ENCODE assay signal across 8 mouse cellular contexts in genomic region chr8:83567668-83568067, GRCm38 (mm10). TPM values are rescaled to one million over a fixed set of nuclear protein-coding genes. Genes with fewer than 3 reads are reported as not detected.
A peak's percentile ranks its signal among the peaks of the same experiment; 100 is the strongest.
DNase-seq lines count a peak whose midpoint lies in the region; ATAC-seq lines count a peak whose summit lies in the region.

No protein-coding gene starts in this region.

- peaks cover 16% of the 10 kb centered on the region for H3K4me1 ChIP-seq in limb, embryonic 10.5 days
- peaks cover 23% of the 10 kb centered on the region for H3K4me1 ChIP-seq in neural tube, embryonic 13.5 days (replicated peaks)

- no peak for ATAC-seq in cerebellum, adult (ENCODE audit: insufficient number of reproducible peaks, low FRiP score, low TSS enrichment)
- ATAC-seq in neural tube, embryonic 13.5 days (ENCODE audit: low read depth): no peak

- no peaks in the 10 kb centered on the region for H3K9me3 ChIP-seq in limb, embryonic 10.5 days (replicated peaks)
- no peaks in the 10 kb centered on the region for H3K9me3 ChIP-seq in neural tube, embryonic 13.5 days

- peaks cover 42% of the 10 kb centered on the region for H3K36me3 ChIP-seq in limb, embryonic 10.5 days
- H3K36me3 ChIP-seq in neural tube, embryonic 13.5 days: peaks cover 30% of the 10 kb centered on the region

- peak overlapping the region; percentile 81 for H3K9ac ChIP-seq in neural tube, embryonic 13.5 days

- H3K4me2 ChIP-seq in neural tube, embryonic 13.5 days: peak overlapping the region; percentile 96

- peak; percentile 11 for DNase-seq in cerebellum, adult 8-10 months
- DNase-seq in testis, postnatal 10 days (ENCODE audit: low spot score): peak; percentile 37
- DNase-seq in testis, postnatal 14 days (ENCODE audit: low spot score): no peak
- DNase-seq in limb, embryonic 10.5 days (ENCODE audit: low spot score): no peak
- no peak for DNase-seq in thymus, postnatal 0 days (ENCODE audit: low spot score)
- DNase-seq in left cerebral cortex, adult 11 months (ENCODE audit: low spot score): no peak

- H3K27me3 ChIP-seq in limb, embryonic 10.5 days (ENCODE audit: low read depth, poor library complexity, severe bottlenecking): no peaks in the 10 kb centered on the region
- H3K27me3 ChIP-seq in neural tube, embryonic 13.5 days: no peaks in the 10 kb centered on the region

- WGBS in limb, embryonic 10.5 days: 75% methylated on average over 3 of the region's 3 CpGs
- 62% methylated on average over 3 of the region's 3 CpGs for WGBS in neural tube, embryonic 13.5 days

- H3K27ac ChIP-seq in limb, embryonic 10.5 days: no peak overlapping the region
- no peak overlapping the region for H3K27ac ChIP-seq in neural tube, embryonic 13.5 days (replicated peaks)

- peak overlapping the region; percentile 86 for H3K4me3 ChIP-seq in limb, embryonic 10.5 days
- peak overlapping the region; percentile 66 for H3K4me3 ChIP-seq in neural tube, embryonic 13.5 days

RNA-seq across cellular contexts. Expression of gene Ndufb7, which starts 1.2 kb away (rescaled TPM):
- 316 and 317 TPM in 2 replicates for polyA plus RNA-seq in limb, embryonic 10.5 days (2016; fragmentation: Nextera tagmentation; extraction: Ambion mirVana)
- polyA plus RNA-seq in neural tube, embryonic 13.5 days (2015; fragmentation: Nextera tagmentation; extraction: Ambion mirVana): 354 and 397 TPM in 2 replicates
- 503 and 517 TPM in 2 replicates for polyA plus RNA-seq in thymus, postnatal 0 days (2015; fragmentation: Nextera tagmentation; extraction: Ambion mirVana)

RNA-seq across cellular contexts. Expression of gene Olfr370, which starts 32.1 kb away (rescaled TPM):
- polyA plus RNA-seq in limb, embryonic 10.5 days (2016; fragmentation: Nextera tagmentation; extraction: Ambion mirVana): not detected in 2 replicates
- 0.04 TPM in 1 of 2 replicates, not detected in the other for polyA plus RNA-seq in neural tube, embryonic 13.5 days (2015; fragmentation: Nextera tagmentation; extraction: Ambion mirVana)
- polyA plus RNA-seq in thymus, postnatal 0 days (2015; fragmentation: Nextera tagmentation; extraction: Ambion mirVana): not detected in 2 replicates

RNA-seq across cellular contexts. Expression of gene Tecr, which starts 40.1 kb away (rescaled TPM):
- polyA plus RNA-seq in limb, embryonic 10.5 days (2016; fragmentation: Nextera tagmentation; extraction: Ambion mirVana): 684 and 695 TPM in 2 replicates
- 1,063 and 1,130 TPM in 2 replicates for polyA plus RNA-seq in neural tube, embryonic 13.5 days (2015; fragmentation: Nextera tagmentation; extraction: Ambion mirVana)
- polyA plus RNA-seq in thymus, postnatal 0 days (2015; fragmentation: Nextera tagmentation; extraction: Ambion mirVana): 315 and 341 TPM in 2 replicates

RNA-seq across cellular contexts. Expression of gene Dnajb1, which starts 40.3 kb away (rescaled TPM):
- 78.0 and 89.8 TPM in 2 replicates for polyA plus RNA-seq in limb, embryonic 10.5 days (2016; fragmentation: Nextera tagmentation; extraction: Ambion mirVana)
- polyA plus RNA-seq in neural tube, embryonic 13.5 days (2015; fragmentation: Nextera tagmentation; extraction: Ambion mirVana): 54.3 and 54.4 TPM in 2 replicates
- 71.2 and 92.9 TPM in 2 replicates for polyA plus RNA-seq in thymus, postnatal 0 days (2015; fragmentation: Nextera tagmentation; extraction: Ambion mirVana)

Comparison
In these comparisons a context has a peak if more than half of its experiments do, and no peak if none do; other contexts are left out.
1. DNase-seq: peak in cerebellum, adult 8-10 months (single experiment) and testis, postnatal 10 days (single experiment); none in testis, postnatal 14 days (single experiment), limb, embryonic 10.5 days (single experiment), thymus, postnatal 0 days (single experiment) and left cerebral cortex, adult 11 months (single experiment).